Mouse (Mus musculus) ES-E14 (cell line): ENCODE results near the gene Avl9.

Experiments used
- HCFC1 ChIP-seq: IDR thresholded peaks from 2 replicates; pipeline ENCODE4 v1.6.1; 2012; ENCODE audit warnings: low read length, inconsistent platforms, borderline replicate concordance; ENCODE audit not compliant: insufficient read depth
- MAFK ChIP-seq: IDR thresholded peaks from 2 replicates; pipeline ENCODE4 v1.6.1; 2014; ENCODE audit warnings: mild to moderate bottlenecking, low read depth, low read length, inconsistent platforms; ENCODE audit not compliant: insufficient read depth
- ZNF384 ChIP-seq: IDR thresholded peaks from 2 replicates; pipeline ENCODE4 v1.6.1; 2012; ENCODE audit warnings: low read depth, low read length, inconsistent platforms

DNA sequence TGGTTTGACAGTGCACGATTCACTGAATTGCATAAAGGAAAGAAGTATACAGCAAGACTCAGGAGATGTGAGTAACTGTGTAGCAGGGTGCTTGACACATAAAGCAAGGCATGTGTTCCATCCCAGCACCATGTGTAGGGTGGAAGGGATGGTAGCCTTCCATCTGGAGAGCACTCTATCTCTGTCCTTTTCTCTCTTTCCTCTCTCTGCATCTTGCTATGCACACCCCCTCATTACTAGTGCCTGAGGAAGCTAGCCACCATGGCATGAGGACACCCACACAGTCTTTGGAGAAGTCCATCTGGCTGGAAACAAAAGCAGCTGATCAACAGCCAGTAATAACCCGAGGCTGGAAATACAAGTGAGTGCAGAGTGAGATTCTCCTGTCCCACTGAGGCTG lies 91.5 kb downstream of the Avl9 start:
- TF ChIP-seq HCFC1 (no peak), ZNF384 (no peak), MAFK (no peak)
